Mouse (Mus musculus) neural tube, embryonic 13.5 days (tissue): Measurements from ENCODE around the gene Otog. TPM values are rescaled to one million over a fixed set of nuclear protein-coding genes. Genes with fewer than 3 reads are reported as not detected.

Source experiments
- ATAC-seq: fragments of 200-750 bp; cut with Nextera tagmentation; 2 replicates; pipeline ENCODE4 v1.8.0; 2017; ENCODE audit warnings: low read depth, mild to moderate bottlenecking, moderate TSS enrichment, moderate library complexity
- H3K27ac ChIP-seq: fragments of 300-500 bp; sonication (generic); replicated peaks from 2 replicates; pipeline ENCODE4 v1.5.1; 2015; ENCODE audit warnings: moderate library complexity, mild to moderate bottlenecking, inconsistent platforms
- H3K27me3 ChIP-seq: fragments of 300-500 bp; sonication (generic); 2 replicates; pipeline ENCODE4 v1.6.1; 2015; ENCODE audit warnings: mild to moderate bottlenecking, inconsistent platforms
- H3K36me3 ChIP-seq: fragments of 300-500 bp; sonication (generic); 2 replicates; pipeline ENCODE4 v1.6.1; 2015; ENCODE audit warnings: mild to moderate bottlenecking, inconsistent platforms
- H3K4me1 ChIP-seq: fragments of 300-500 bp; sonication (generic); replicated peaks from 2 replicates; pipeline ENCODE4 v1.6.1; 2015; ENCODE audit warnings: inconsistent platforms
- H3K4me2 ChIP-seq: fragments of 300-500 bp; sonication (generic); 2 replicates; pipeline ENCODE4 v1.6.1; 2015; ENCODE audit warnings: inconsistent platforms, mild to moderate bottlenecking, moderate library complexity
- H3K4me3 ChIP-seq: fragments of 300-500 bp; sonication (generic); 2 replicates; pipeline ENCODE4 v1.5.1; 2015; ENCODE audit warnings: mild to moderate bottlenecking, inconsistent platforms
- H3K9ac ChIP-seq: fragments of 300-500 bp; sonication (generic); 2 replicates; pipeline ENCODE4 v1.6.1; 2015; ENCODE audit warnings: moderate library complexity, mild to moderate bottlenecking, inconsistent platforms
- H3K9me3 ChIP-seq: fragments of 300-500 bp; sonication (generic); 2 replicates; pipeline ENCODE4 v1.6.1; 2016; ENCODE audit warnings: inconsistent platforms
- WGBS: fragments of 180-500 bp; shearing (Covaris S2); methylation state at CpG from one replicate; pipeline ENCODE4 v1.1.7; 2015; 5-methylcytosine and 5-hydroxymethylcytosine counted together
- polyA plus RNA-seq: library from polyadenylated mRNA; unstranded; fragments of >200 nt; fragmentation: Nextera tagmentation; extraction: Ambion mirVana; gene quantifications from 2 replicates; pipeline ENCODE4 v1.2.1, GENCODE M21; 2015

Otog gene
- polyA plus RNA-seq, 1 experiment from 2014 or later: not detected

DNA sequence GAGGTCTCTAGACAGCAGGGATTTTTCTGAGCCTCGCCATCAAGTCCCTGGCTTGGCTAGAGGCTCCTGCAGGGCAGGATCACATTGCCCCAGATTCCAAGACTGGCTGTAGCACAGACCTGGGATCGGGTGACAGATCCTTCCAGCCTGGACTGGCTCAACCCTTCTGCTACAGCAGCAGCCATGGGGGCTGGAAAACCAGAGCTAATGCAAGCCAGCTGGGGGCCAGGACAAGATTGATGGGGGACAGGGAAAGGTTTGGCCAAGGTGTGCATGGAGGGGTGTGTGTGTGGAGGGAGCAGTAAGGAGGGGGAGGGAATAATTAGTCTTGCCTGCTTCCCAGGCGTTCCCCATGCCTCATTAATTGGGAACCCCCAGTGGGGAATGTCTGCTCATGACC, 99.0 kb downstream of the Otog start:
- no peaks in the 10 kb centered on the region for H3K9me3 ChIP-seq
- H3K4me2 ChIP-seq: no peak overlapping the region
- H3K9ac ChIP-seq: no peak overlapping the region
- H3K27me3 ChIP-seq: 0 out of 2 replicates have a peak, but pooled peaks cover 3% of the 10 kb centered on the region
- no peaks in the 10 kb centered on the region for H3K36me3 ChIP-seq
- 49% methylated on average over 3 of the region's 3 CpGs for WGBS
- H3K27ac ChIP-seq: no peak overlapping the region
- no peak for ATAC-seq
- H3K4me3 ChIP-seq: no peak overlapping the region
- H3K4me1 ChIP-seq: no peaks in the 10 kb centered on the region

DNA sequence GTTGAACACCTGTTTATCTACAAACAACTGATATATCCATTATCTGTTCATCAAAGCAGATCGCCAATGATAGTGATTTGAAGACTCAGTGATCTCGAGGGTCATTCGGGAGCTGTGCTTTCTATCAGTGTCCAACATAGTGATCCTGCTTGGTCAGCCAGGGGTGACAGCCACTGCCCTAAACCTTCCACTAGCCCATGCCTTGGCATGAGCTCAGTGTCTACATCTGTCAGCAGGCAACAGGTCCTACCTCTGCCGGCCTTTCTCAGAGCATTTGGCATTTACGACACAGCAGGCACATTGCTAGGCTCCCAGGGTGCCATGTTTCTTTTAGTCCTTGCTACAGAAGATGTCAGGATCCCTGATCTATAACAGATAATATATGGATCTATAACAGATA, 99.5 kb downstream of the Otog start:
- no peak overlapping the region for H3K4me3 ChIP-seq

DNA sequence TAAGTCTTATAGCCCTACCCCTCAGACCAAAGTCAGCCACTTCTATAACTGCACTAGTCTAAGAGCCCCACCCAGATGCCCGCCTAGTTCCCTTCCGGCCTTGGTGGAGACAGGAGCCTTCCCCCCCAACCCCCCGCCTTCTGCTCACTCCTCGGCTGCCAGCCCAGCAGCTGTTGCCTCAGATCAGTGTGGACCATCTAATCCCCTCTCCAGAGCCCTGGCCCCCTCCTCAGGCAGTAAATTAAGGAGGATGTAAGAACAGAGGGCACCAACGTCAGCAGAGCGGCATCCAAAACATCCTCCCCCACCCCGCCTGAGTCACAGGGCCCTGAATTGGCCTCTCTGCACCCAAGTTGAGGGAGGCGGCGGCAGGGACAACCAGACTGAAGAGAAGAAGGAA, 100.7 kb downstream of the Otog start:
- H3K9ac ChIP-seq: no peak overlapping the region

More for the DNA sequence above, 99.5 kb downstream of the Otog start:
- Histone ChIP-seq H3K27me3 (0 out of 2 replicates have a peak, but pooled peaks cover 3% of the 10 kb centered on the region), H3K9me3 (no peaks in the 10 kb centered on the region), H3K36me3 (no peaks in the 10 kb centered on the region), H3K4me2 (no peak overlapping the region), H3K27ac (no peak overlapping the region), H3K9ac (no peak overlapping the region), H3K4me1 (no peaks in the 10 kb centered on the region)
- ATAC-seq: no peak
- 81% methylated on average over 5 of the region's 5 CpGs for WGBS

DNA sequence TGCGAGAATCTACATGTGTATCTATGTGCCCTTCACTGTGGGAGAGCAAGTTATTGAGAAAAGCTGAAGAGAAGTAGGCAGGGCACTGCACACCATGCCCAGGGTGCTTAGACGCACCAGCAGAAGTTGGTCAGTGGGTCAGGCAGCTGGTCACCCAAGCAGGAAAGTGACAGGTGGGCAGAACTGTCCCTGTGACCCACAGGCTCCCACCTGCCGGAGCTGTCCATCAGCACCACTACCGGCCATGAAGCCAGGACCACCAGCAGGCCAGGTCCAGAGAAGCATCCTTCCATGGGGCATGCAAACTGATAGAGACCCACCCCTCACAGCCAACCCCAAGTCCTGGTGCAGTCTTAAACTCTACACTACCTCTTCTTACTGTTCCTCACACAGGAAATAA, 106.9 kb downstream of the Otog start:
- 75% methylated on average over 4 of the region's 4 CpGs for WGBS
- H3K27me3 ChIP-seq: peaks cover 53% of the 10 kb centered on the region

More for the DNA sequence above, 100.7 kb downstream of the Otog start:
- no peak overlapping the region for H3K4me2 ChIP-seq
- no peaks in the 10 kb centered on the region for H3K4me1 ChIP-seq
- ATAC-seq: no peak
- WGBS: 85% methylated on average over 9 of the region's 9 CpGs
- H3K9me3 ChIP-seq: no peaks in the 10 kb centered on the region
- H3K27me3 ChIP-seq: peaks cover 2% of the 10 kb centered on the region
- H3K4me3 ChIP-seq: no peak overlapping the region
- no peaks in the 10 kb centered on the region for H3K36me3 ChIP-seq
- no peak overlapping the region for H3K27ac ChIP-seq

DNA sequence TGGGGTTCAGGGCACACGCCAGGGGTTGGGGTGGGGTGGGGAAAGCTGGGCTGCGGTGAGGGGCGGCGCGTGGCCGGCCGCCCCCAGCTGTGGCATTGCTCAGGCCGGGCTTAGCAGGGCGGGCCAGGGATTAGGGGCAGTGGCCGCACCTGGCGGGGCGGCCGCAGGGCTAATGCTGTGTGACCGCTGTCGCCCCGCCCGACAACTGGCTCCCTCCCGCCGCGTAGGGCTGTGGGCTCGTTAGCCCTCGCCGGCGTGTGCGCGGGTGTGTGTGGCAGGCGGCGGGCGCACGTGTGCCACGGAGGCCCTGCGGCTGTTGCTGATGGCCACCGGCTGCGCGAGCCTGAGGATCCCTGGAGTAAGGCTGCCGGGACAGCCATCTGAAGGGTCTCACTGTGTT, 108.0 kb downstream of the Otog start:
- no peak for ATAC-seq
- peak overlapping the region; percentile 26 for H3K4me3 ChIP-seq
- H3K9me3 ChIP-seq: no peaks in the 10 kb centered on the region
- no peak overlapping the region for H3K27ac ChIP-seq
- H3K36me3 ChIP-seq: no peaks in the 10 kb centered on the region
- peak overlapping the region; percentile 52 for H3K4me2 ChIP-seq
- H3K27me3 ChIP-seq: peaks cover 53% of the 10 kb centered on the region
- H3K9ac ChIP-seq: peak overlapping the region; percentile 53
- 2% methylated on average over 32 of the region's 36 CpGs for WGBS
- peaks cover 8% of the 10 kb centered on the region for H3K4me1 ChIP-seq

More for the DNA sequence above, 106.9 kb downstream of the Otog start:
- Histone ChIP-seq H3K4me2 (no peak overlapping the region), H3K27ac (no peak overlapping the region), H3K4me1 (peaks cover 8% of the 10 kb centered on the region), H3K4me3 (no peak overlapping the region), H3K9ac (no peak overlapping the region), H3K36me3 (no peaks in the 10 kb centered on the region), H3K9me3 (no peaks in the 10 kb centered on the region)
- no peak for ATAC-seq

DNA sequence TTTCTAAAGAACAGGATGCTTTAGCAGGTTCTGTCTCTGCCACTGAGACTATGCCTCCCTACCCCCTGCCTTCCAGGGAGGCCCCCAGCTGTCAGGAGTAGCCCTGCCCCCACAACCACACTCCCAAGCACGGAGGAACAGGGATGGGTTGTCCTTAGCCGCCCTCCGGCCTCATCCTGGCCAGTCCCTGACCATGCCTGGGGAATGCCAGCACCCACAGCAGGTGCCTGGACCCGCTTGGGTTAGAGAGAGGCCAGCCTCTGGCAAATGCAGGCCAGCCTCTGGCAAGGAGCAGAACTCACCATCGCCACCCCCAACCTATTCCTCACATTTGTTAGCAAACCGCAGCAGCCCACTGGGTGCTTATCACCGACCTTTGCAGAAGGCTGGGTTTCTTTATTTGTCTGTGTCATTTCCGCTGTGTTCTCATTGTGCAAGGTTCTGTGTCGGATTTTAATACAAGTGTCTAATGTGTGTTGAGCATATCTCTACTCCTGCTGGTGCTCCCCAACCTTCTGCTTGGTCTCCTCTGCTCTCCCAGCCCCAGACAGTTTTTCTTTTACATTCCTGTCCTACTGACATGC, 109.4 kb downstream of the Otog start:
- WGBS: 57% methylated on average over 9 of the region's 9 CpGs
- Histone ChIP-seq H3K4me1 (peaks cover 8% of the 10 kb centered on the region), H3K9me3 (no peaks in the 10 kb centered on the region), H3K4me2 (no peak overlapping the region), H3K27me3 (peaks cover 53% of the 10 kb centered on the region), H3K27ac (no peak overlapping the region), H3K36me3 (no peaks in the 10 kb centered on the region), H3K4me3 (no peak overlapping the region), H3K9ac (no peak overlapping the region)
- ATAC-seq: no peak

DNA sequence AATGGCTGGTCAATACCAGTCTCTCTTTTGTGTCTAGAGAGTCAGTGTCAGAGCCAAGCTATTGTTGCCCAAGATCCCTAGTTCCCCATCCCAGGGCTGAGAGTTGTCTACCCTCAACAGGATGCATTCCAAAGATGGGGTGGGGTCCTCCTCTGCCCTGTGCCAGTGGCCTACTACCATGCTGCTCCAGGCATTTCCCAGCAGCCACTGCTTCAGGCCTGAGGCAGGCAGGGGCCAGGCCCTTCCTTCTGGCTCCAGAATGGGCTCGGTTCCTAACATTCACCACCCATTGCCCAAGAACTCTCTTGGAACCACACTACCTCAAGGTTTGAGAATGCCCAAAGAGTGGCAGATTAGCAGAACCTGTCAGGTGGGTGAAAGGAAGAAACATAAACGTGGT, 112.0 kb downstream of the Otog start:
- peaks cover 39% of the 10 kb centered on the region for H3K27me3 ChIP-seq
- H3K9me3 ChIP-seq: no peaks in the 10 kb centered on the region
- ATAC-seq: no peak
- H3K4me3 ChIP-seq: no peak overlapping the region
- H3K4me2 ChIP-seq: no peak overlapping the region
- H3K9ac ChIP-seq: no peak overlapping the region
- WGBS: 74% methylated on average over 2 of the region's 2 CpGs
- peaks cover 8% of the 10 kb centered on the region for H3K4me1 ChIP-seq
- no peak overlapping the region for H3K27ac ChIP-seq
- H3K36me3 ChIP-seq: no peaks in the 10 kb centered on the region

DNA sequence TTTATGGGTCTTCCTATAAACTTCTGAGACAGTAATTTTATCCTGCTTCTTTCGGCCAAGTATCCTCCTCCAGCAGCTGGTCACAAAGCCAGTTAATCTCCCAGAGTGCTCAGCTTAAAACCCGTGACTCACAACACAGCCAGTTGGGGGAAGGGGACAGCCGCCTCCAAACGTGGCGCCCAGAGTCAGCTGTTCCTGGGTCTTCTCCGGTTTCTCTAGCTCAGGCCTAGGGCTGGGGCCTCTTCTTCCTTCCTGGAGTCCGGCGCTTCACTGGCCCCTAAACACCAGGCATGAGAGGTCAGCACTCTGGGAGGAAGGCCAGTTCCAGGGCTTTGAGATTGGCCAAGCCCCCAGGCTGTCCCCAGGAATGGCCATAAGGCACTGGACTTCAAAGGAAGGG, 112.4 kb downstream of the Otog start:
- Histone ChIP-seq H3K36me3 (no peaks in the 10 kb centered on the region), H3K4me1 (peaks cover 8% of the 10 kb centered on the region), H3K4me3 (no peak overlapping the region), H3K4me2 (no peak overlapping the region), H3K27me3 (peaks cover 34% of the 10 kb centered on the region), H3K9me3 (no peaks in the 10 kb centered on the region), H3K27ac (no peak overlapping the region), H3K9ac (no peak overlapping the region)
- WGBS: 60% methylated on average over 8 of the region's 8 CpGs
- no peak for ATAC-seq

DNA sequence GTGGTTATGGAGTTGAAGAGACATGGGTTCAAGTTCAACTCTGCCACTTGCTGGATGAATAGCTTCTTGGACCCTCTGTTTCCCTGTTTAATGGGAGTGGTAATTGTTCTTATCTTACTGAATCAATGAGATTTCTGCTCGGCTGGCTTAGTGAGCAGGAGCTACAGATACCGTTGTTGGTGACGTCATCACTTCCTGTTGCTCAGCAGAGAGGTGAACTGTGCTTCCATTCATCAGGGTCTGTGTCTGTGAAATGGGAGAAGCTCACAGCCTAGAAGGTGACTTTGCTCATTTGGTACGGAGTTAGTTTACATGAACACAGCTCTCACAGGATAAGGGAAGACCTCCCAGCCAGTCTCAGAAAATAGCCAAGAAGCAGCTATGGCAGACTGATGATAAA, 113.1 kb downstream of the Otog start:
- H3K27me3 ChIP-seq: peaks cover 28% of the 10 kb centered on the region
- H3K27ac ChIP-seq: no peak overlapping the region
- WGBS: 80% methylated on average over 4 of the region's 4 CpGs
- peaks cover 3% of the 10 kb centered on the region for H3K4me1 ChIP-seq
- no peaks in the 10 kb centered on the region for H3K9me3 ChIP-seq
- ATAC-seq: no peak
- no peak overlapping the region for H3K4me2 ChIP-seq
- no peak overlapping the region for H3K9ac ChIP-seq
- no peaks in the 10 kb centered on the region for H3K36me3 ChIP-seq
- no peak overlapping the region for H3K4me3 ChIP-seq

Other genes starting within 250 kb of the Otog start
- gene Abcc6, start 210.7 kb upstream of the Otog start, polyA plus RNA-seq: 0.52 and 0.56 TPM in 2 replicates
- 36.0 and 38.6 TPM in 2 replicates for gene Nomo1, start 207.3 kb upstream of the Otog start, polyA plus RNA-seq
- 1.1 and 1.7 TPM in 2 replicates for gene Kcnj11, start 140.2 kb upstream of the Otog start, polyA plus RNA-seq
- gene Abcc8, start 61.0 kb upstream of the Otog start, polyA plus RNA-seq: 6.3 and 8.8 TPM in 2 replicates
- gene Ush1c, start 2.5 kb upstream of the Otog start, polyA plus RNA-seq: 1.4 and 2.1 TPM in 2 replicates
- gene Myod1, start 135.5 kb downstream of the Otog start, polyA plus RNA-seq: 2.2 and 8.1 TPM in 2 replicates
- 8.5 and 12.2 TPM in 2 replicates for gene Kcnc1, start 155.5 kb downstream of the Otog start, polyA plus RNA-seq